Mouse (Mus musculus) small intestine, adult 2 months (tissue): Measurements from ENCODE around the gene Zfp654.
A peak's percentile ranks its signal among the peaks of the same experiment; 100 is the strongest.

Experiments used
- CTCF ChIP-seq: fragments of 200-500 bp; IDR thresholded peaks from 2 replicates; pipeline ENCODE4 v1.5.1; 2012; ENCODE audit warnings: low read depth, mild to moderate bottlenecking, control low read depth, inconsistent platforms, low read length, moderate library complexity, mixed read lengths; ENCODE audit not compliant: insufficient replicate concordance, insufficient read length; ENCODE audit errors: extremely low read depth
- POLR2A ChIP-seq: fragments of 200-500 bp; IDR thresholded peaks from 2 replicates; pipeline ENCODE4 v1.6.1; 2012; ENCODE audit warnings: low read depth, mild to moderate bottlenecking, control low read depth, inconsistent platforms, low read length, moderate library complexity

GRCm38 (mm10) chr16:64851563-64852362, at the start of gene Zfp654, which contains the start of gene Cggbp1:
- TF ChIP-seq CTCF (no peak), POLR2A (peak; percentile 73)
